Mouse (Mus musculus) kidney, adult 2 months (tissue): ENCODE data around the gene Otud5. TPM values are rescaled to one million over a fixed set of nuclear protein-coding genes. Genes with fewer than 3 reads are reported as not detected.

ENCODE experiments used
- DNase-seq: peaks from one replicate; pipeline ENCODE4 v3.0.0; 2021
- H3K27ac ChIP-seq: fragments of 200-500 bp; 2 replicates; pipeline ENCODE4 v1.5.1; 2012; ENCODE audit warnings: low read depth, low read length, control low read depth, inconsistent platforms; ENCODE audit not compliant: insufficient read depth
- H3K27me3 ChIP-seq: fragments of 200-500 bp; replicated peaks from 2 replicates; pipeline ENCODE4 v1.6.1; 2012; ENCODE audit warnings: mild to moderate bottlenecking, moderate library complexity, low read length, inconsistent platforms; ENCODE audit not compliant: control insufficient read depth, insufficient read depth
- H3K36me3 ChIP-seq: fragments of 200-500 bp; 2 replicates; pipeline ENCODE4 v1.6.1; 2012; ENCODE audit warnings: mild to moderate bottlenecking, moderate library complexity, low read length, inconsistent platforms; ENCODE audit not compliant: control insufficient read depth, insufficient read depth
- H3K4me1 ChIP-seq: fragments of 200-500 bp; 2 replicates; pipeline ENCODE4 v1.6.1; 2011; ENCODE audit warnings: low read length; ENCODE audit not compliant: control insufficient read depth, insufficient read depth
- H3K4me3 ChIP-seq: fragments of 200-500 bp; 2 replicates; pipeline ENCODE4 v1.5.1; 2011; ENCODE audit warnings: mild to moderate bottlenecking, low read depth, low read length, control low read depth; ENCODE audit not compliant: insufficient read depth
- CTCF ChIP-seq: fragments of 200-500 bp; conservative IDR thresholded peaks from 2 replicates; pipeline ENCODE4 v1.5.1; 2011; ENCODE audit warnings: low read depth, mild to moderate bottlenecking, control low read depth, low read length, moderate library complexity, mixed read lengths; ENCODE audit not compliant: insufficient read depth, insufficient read length
- POLR2A ChIP-seq: fragments of 200-500 bp; IDR thresholded peaks from one replicate; pipeline ENCODE4 v1.6.1; 2011; ENCODE audit warnings: low read depth, low read length, control low read depth
- WGBS: fragments of 180-500 bp; shearing (Covaris S2); methylation state at CpG from one replicate; pipeline ENCODE4 v1.1.7; 2018; 5-methylcytosine and 5-hydroxymethylcytosine counted together
- polyA plus RNA-seq: library from polyadenylated mRNA; depleted of rRNA; stranded (reverse); fragments of >200 nt; gene quantifications from 2 replicates; pipeline ENCODE4 v1.2.3, GENCODE M21; 2012

Otud5 gene
- polyA plus RNA-seq, 1 experiment = 30.4 TPM

- TF ChIP-seq CTCF = no peak
- DNase-seq = no peak
- Histone ChIP-seq H3K27me3 (no peaks in the 10 kb centered on the region), H3K4me1 (no peaks in the 10 kb centered on the region), H3K27ac (no peak overlapping the region), H3K36me3 (no peaks in the 10 kb centered on the region), H3K4me3 (no peak overlapping the region)
- 71% methylated on average over 1 of the region's 1 CpGs for WGBS
These were observed 4.0 kb upstream of the Otud5 start for GRCm38 (mm10) chrX:7837146-7837545.

GRCm38 (mm10) chrX:7840842-7841162 is 362 bp upstream of the Otud5 start:
- TF ChIP-seq POLR2A (no peak), CTCF (no peak)
- H3K27me3 ChIP-seq = no peaks in the 10 kb centered on the region
- peaks cover 5% of the 10 kb centered on the region; the same call in 1 of the 2 replicates for H3K4me1 ChIP-seq
- H3K36me3 ChIP-seq = no peaks in the 10 kb centered on the region
- H3K27ac ChIP-seq = peak overlapping the region; percentile 92; the same call in 1 of the 2 replicates
- under 1% methylated on average over 7 of the region's 7 CpGs for WGBS
- H3K4me3 ChIP-seq = peak overlapping the region; percentile 17; the same call in 1 of the 2 replicates
- no peak for DNase-seq

GRCm38 (mm10) chrX:7842318-7842717 is 1.2 kb downstream of the Otud5 start:
- DNase-seq = no peak
- under 1% methylated on average over 34 of the region's 42 CpGs for WGBS
- Histone ChIP-seq H3K4me3 (peak overlapping the region; percentile 96), H3K4me1 (peaks cover 5% of the 10 kb centered on the region; the same call in 1 of the 2 replicates), H3K27ac (no peak overlapping the region), H3K27me3 (no peaks in the 10 kb centered on the region), H3K36me3 (no peaks in the 10 kb centered on the region)
- TF ChIP-seq CTCF = no peak

- H3K27me3 ChIP-seq = no peaks in the 10 kb centered on the region
- DNase-seq = no peak
- H3K4me3 ChIP-seq = no peak overlapping the region
- 60% methylated on average over 2 of the region's 2 CpGs for WGBS
- H3K36me3 ChIP-seq = no peaks in the 10 kb centered on the region
- TF ChIP-seq CTCF (no peak), POLR2A (no peak)
- no peak overlapping the region for H3K27ac ChIP-seq
- peaks cover 5% of the 10 kb centered on the region; the same call in 1 of the 2 replicates for H3K4me1 ChIP-seq
These were observed 6.7 kb downstream of the Otud5 start for GRCm38 (mm10) chrX:7847845-7848244.

GRCm38 (mm10) chrX:7854578-7854977 is 13.4 kb downstream of the Otud5 start:
- DNase-seq = peak; percentile 27
- peak; percentile 64 for TF ChIP-seq CTCF
- no peak for TF ChIP-seq POLR2A
- Histone ChIP-seq H3K27ac (no peak overlapping the region), H3K4me3 (no peak overlapping the region), H3K4me1 (no peaks in the 10 kb centered on the region), H3K36me3 (no peaks in the 10 kb centered on the region; the same call in 1 of the 2 replicates), H3K27me3 (no peaks in the 10 kb centered on the region)
- 46% methylated on average over 2 of the region's 2 CpGs for WGBS

- TF ChIP-seq POLR2A = no peak
- TF ChIP-seq CTCF = no peak
- no peaks in the 10 kb centered on the region for H3K4me1 ChIP-seq
- no peak overlapping the region for H3K4me3 ChIP-seq
- H3K36me3 ChIP-seq = no peaks in the 10 kb centered on the region; the same call in 1 of the 2 replicates
- H3K27me3 ChIP-seq = no peaks in the 10 kb centered on the region
- no peak overlapping the region for H3K27ac ChIP-seq
- WGBS = 78% methylated on average over 3 of the region's 3 CpGs
- DNase-seq = no peak
These were observed 18.1 kb downstream of the Otud5 start for GRCm38 (mm10) chrX:7859191-7859753.

- Histone ChIP-seq H3K27ac (no peak overlapping the region), H3K4me3 (no peak overlapping the region), H3K27me3 (no peaks in the 10 kb centered on the region), H3K4me1 (no peaks in the 10 kb centered on the region), H3K36me3 (no peaks in the 10 kb centered on the region; the same call in 1 of the 2 replicates)
- WGBS = 82% methylated on average over 1 of the region's 1 CpGs
- DNase-seq = no peak
- TF ChIP-seq CTCF (no peak), POLR2A (no peak)
These were observed 22.0 kb downstream of the Otud5 start for GRCm38 (mm10) chrX:7863181-7863580.

GRCm38 (mm10) chrX:7864551-7864950 is 23.4 kb downstream of the Otud5 start:
- no peak overlapping the region for H3K27ac ChIP-seq
- H3K4me3 ChIP-seq = no peak overlapping the region
- H3K4me1 ChIP-seq = no peaks in the 10 kb centered on the region
- H3K27me3 ChIP-seq = no peaks in the 10 kb centered on the region
- no peak for TF ChIP-seq CTCF
- no peak for TF ChIP-seq POLR2A
- no peaks in the 10 kb centered on the region for H3K36me3 ChIP-seq
- whole genome bisulfite sequencing = 76% methylated on average over 3 of the region's 3 CpGs
- no peak for DNase-seq
